Mouse (Mus musculus): ENCODE measurements around the gene Snurf.

Gene Snurf

DNA sequence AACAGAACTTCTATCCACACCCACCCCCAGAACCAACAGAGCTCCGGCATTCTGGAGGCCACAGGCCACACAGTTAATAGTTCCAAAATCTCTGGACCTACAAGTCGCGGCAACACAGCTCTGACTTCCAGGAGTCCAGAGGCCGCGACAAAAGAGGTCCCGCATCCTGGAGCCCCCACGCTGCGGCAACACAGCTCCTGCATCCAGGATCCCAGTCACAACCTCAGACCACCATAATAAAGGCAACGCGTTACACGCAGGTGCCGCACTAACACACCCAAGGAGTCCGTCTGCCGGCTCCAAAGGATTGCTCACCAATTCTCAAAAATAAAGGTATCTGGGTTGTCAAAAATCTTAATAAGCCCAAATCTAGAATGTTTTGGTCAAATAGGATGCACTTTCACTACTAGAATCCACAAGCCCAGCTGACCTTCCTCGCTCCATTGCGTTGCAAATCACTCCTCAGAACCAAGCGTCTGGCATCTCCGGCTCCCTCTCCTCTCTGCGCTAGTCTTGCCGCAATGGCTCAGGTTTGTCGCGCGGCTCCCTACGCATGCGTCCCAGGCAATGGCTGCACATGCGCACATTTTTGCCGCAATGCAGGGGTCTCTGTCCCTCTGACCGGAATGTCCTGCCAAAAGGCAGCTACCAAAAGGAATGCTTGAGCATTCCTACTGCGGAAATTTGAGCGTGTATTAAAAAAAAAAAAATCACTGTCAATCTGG lies at the start of gene Snurf, which contains the start of gene Gm38393:
TSS of gene Snurf (minus strand) at position 444 of the 725 bp plus-strand sequence.
TSS of gene Gm38393 (minus strand) at position 459 of the 725 bp plus-strand sequence.
- DNase-seq = peak; percentile 76

DNA sequence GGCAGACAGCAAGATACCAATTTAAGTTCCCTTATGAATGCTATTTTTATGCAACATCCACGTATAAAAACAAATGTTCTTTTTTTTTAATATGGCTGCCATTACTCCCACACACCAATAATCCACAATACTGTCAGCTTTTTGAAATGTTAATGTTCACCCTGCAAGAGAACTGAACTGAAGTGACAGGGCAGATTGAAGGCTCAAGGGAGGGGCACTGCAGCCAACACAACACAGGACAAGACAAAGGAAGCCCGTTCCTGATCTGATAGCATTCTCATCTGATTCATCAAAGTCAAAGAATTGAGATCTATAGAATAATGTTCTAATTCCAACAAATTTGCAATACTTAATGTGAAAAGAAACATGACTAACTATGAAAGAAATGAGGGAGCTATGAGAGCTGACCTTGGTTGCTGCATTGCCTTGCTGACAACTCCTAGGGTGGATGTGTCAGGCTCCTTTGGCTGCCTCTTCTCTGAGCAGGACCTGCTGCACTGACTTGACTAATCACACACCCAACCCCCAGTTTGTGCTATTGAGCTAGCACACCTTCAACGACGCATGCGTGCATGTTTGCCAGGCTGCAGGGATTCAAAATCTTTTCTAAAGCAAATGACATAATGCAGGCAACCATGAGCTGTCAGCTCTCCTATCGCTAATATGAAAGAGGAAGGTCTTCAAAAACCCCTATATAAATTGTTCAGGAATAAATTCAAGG lies 42.8 kb upstream of the Snurf start:
- DNase-seq = no peak

DNA sequence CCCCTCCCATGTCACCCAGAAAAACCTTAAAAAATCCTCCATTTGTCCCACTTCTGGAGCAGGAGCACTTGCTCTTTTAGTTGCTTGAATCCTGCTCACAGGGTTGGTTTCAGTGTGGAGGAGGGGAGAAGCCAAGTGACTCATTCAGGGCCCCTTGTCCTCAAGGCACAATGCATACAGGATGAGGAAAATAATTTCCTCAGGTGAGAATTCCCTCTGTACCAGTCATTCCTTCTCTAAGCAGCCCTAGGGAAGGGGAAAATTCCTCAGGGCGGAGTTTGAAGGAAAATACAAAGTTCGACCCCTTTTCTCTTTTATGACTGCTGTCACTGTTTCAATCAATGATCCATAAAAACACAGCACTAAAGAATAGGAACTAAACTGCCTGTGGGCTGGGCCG lies 8.3 kb upstream of the Snurf start:
- DNase-seq = no peak

DNA sequence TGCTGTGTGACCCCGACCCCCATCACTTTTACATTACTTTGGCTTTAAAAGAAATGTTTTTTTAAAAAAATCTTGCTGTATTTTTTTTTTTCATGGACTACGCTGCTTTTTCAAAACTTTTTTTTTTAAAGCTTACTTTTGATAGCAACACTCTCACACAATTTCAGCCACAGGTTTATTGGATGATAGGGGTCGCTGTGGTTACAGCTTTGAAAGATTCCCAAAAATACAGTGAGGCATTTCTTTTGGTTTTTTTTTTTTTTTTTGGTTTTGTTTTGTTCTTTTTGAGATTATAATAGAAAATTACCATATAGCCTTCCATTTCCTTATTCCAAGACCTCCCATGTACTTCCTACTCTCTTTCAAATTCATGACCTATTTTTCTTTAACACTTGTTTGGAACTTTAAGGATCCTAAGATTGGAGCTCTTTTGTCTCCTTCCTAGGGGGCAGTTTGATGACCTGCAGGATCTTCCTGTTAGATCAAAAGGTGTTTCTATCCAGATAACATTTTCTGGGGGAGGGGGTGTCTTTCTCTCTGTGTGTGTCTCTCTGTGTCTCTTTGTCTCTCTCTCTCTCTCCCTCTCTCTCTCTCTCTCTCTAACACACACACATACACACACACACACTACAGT lies 3.0 kb upstream of the Snurf start:
- peak; percentile 5 for DNase-seq

DNA sequence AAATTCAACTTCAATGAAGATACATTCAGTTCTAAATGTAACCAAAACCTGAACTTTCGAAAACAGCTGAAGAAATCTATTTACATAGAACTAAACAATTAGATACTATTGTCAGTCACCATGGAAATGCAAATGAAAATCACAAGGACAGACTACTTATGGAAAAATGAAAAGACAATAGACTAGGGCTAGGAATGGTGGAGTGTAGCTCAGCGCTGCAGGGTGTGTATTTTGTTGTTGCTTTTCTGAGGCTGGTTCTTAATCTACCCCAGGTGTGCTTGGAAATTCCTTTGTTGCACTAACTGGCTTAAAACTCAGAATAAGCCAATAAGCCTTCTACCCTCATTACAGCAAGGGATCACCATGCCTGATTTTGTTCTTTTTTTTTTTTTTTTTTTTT lies 1.4 kb upstream of the Snurf start:
- no peak for DNase-seq

DNA sequence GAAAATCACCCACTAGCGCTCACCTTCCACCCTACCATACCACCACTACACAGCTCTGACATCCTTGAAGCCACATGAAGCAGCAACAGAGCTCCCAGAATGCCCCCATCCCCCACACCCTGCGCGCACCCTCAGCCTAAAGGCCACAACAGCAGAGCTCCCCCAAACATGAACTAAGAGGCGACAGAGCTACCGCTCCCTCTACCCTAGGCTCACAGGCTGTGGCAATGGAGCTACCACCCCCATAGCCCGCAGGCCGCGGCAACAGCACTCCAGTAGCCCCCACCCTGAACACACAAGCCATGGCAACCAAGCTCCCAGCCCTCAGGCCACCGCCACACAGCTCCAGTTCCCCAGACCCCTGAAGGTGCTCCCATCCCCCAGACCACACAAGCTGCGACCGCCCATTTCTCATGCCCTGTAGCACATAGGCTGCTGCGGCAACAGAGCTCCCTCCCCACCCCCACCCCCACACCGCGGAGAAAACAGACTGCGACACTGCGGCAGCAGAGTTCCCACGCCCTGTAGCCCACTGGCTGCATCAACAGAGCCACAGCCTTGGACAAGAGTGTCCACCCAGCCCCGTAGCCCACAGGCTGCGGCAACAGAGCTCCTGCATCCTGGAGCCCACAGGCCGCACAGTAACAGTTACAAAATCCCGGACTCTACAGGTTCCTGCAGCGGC lies 786 bp downstream of the Snurf start:
- DNase-seq = peak; percentile 13

DNA sequence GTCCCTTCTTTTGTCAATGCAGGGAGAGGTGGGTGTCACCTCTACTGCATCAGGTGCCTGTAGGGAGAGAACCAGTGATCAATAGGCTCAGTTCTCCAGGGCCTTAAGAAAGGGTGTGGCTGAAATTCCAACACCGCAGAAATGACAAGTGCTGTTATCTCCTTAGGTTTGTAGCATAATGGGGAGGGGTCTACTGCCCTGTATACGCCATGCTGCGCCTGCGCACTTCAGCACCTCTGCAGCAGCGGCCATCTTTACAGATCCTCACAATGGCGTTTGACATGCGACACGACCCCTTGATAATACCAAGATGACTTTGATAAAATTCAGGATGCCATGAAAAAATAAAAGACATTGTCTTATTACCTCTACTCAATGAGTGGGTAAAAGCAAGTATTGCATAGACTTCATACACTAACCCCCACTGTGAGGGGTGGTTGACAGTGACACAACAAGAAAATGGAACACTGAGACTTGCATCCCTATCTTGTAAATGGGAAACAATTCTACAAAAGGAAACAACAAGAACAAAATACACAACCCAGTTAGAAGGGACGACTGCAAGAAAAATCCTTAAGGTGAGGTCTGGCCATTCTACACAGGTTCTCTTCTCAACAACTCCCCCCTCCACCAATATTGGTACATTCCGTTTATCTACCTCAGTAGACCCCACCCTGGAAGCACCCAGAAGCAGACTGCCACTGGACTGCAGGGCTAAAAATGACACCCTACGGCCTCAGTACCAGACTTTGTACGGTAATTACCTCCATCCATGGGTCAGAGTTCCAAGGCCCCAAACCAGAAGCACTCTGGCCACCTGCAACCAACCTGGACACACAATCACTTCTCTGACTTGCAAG lies 1.6 kb downstream of the Snurf start:
- DNase-seq = peak; percentile 44

DNA sequence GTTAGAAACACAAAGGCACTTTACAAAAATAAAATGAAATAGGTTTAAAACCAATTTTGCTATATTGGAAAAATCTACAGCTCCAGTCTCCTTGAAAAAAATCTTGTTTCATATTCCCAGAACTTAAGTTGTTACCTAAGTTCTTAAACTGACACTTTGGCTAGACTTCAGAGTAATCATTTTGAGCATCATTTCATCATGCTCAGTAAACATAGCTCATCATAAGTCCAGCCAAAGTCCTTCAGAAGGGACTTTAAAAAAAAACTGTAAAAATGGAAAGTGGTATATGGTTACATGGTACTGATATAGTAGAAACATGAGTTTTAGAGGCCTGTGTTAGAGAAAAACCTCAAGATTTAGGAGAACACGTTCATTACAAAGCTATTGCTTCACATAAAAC lies 26.2 kb downstream of the Snurf start:
- DNase-seq = no peak
